Mouse (Mus musculus) embryonic fibroblast, embryonic 13.5 days (primary cell): ENCODE results near the gene 2510002D24Rik. TPM values are rescaled to one million over a fixed set of nuclear protein-coding genes. Genes with fewer than 3 reads are reported as not detected.

Experiments
- H3K27ac ChIP-seq: 2 replicates; pipeline ENCODE4 v1.5.1; 2012; ENCODE audit warnings: low read length, control low read depth, inconsistent platforms; ENCODE audit not compliant: insufficient read depth
- H3K4me1 ChIP-seq: 2 replicates; pipeline ENCODE4 v1.6.1; 2011; ENCODE audit warnings: low read length; ENCODE audit not compliant: control insufficient read depth, insufficient read depth
- H3K4me3 ChIP-seq: 2 replicates; pipeline ENCODE4 v1.5.1; 2011; ENCODE audit warnings: mild to moderate bottlenecking, control low read depth, low read length; ENCODE audit not compliant: insufficient read depth
- CTCF ChIP-seq: IDR thresholded peaks from 2 replicates; pipeline ENCODE4 v1.5.1; 2011; ENCODE audit warnings: mild to moderate bottlenecking, control low read depth, low read length, moderate library complexity, borderline replicate concordance; ENCODE audit not compliant: insufficient read depth
- POLR2A ChIP-seq: IDR thresholded peaks from 2 replicates; pipeline ENCODE4 v1.6.1; 2011; ENCODE audit warnings: low read depth, mild to moderate bottlenecking, control low read depth, low read length, moderate library complexity
- polyA plus RNA-seq: library from polyadenylated mRNA; stranded (reverse); fragments of >200 nt; gene quantifications from 2 replicates; pipeline ENCODE4 v1.2.4, GENCODE M21; 2011; ENCODE audit warnings: low read depth; ENCODE audit not compliant: missing spikeins, insufficient read length

Gene 2510002D24Rik
- polyA plus RNA-seq, 1 experiment = 11.7 TPM

- Histone ChIP-seq H3K4me3 (no peak overlapping the region), H3K27ac (no peak overlapping the region), H3K4me1 (0 out of 2 replicates have a peak, but pooled peaks cover 2% of the 10 kb centered on the region)
- TF ChIP-seq CTCF = no peak
- TF ChIP-seq POLR2A = no peak
These were observed 47.7 kb downstream of the 2510002D24Rik start for GRCm38 (mm10) chr16:18884044-18884443.

Other genes with a start within 250 kb of the 2510002D24Rik start
- 2.8 and 3.3 TPM in 2 replicates for gene Tbx1, start 245.9 kb upstream of the 2510002D24Rik start, polyA plus RNA-seq
- gene Gp1bb, start 214.2 kb upstream of the 2510002D24Rik start, polyA plus RNA-seq = 2.4 and 3.9 TPM in 2 replicates
- gene Gm49601, start 210.2 kb upstream of the 2510002D24Rik start, polyA plus RNA-seq = 17.8 and 20.1 TPM in 2 replicates
- 82.3 and 89.3 TPM in 2 replicates for gene Sept5, start 206.6 kb upstream of the 2510002D24Rik start, polyA plus RNA-seq
- gene Cldn5, start 59.7 kb upstream of the 2510002D24Rik start, polyA plus RNA-seq = not detected in 2 replicates
- gene Ufd1, start 24.8 kb upstream of the 2510002D24Rik start, polyA plus RNA-seq = 89.6 and 90.8 TPM in 2 replicates
- 17.2 and 20.3 TPM in 2 replicates for gene Cdc45, start 24.6 kb upstream of the 2510002D24Rik start, polyA plus RNA-seq
- 4.2 and 5.7 TPM in 2 replicates for gene Gm28539, start within 50 bp of the 2510002D24Rik start, polyA plus RNA-seq
- gene Mrpl40, start 40.3 kb downstream of the 2510002D24Rik start, polyA plus RNA-seq = 43.7 and 43.9 TPM in 2 replicates
- 48.8 and 59.8 TPM in 2 replicates for gene Hira, start 40.5 kb downstream of the 2510002D24Rik start, polyA plus RNA-seq